Mouse (Mus musculus) thymus, postnatal 4 days (tissue): ENCODE measurements around the gene Icos.

Experiments
- DNase-seq: peaks from one replicate; pipeline ENCODE4 v3.0.0; 2021

Gene Icos

GRCm38 (mm10) chr1:61042842-61043241 lies 65.1 kb downstream of the Icos start:
- DNase-seq: no peak

GRCm38 (mm10) chr1:61046055-61046705 lies 68.5 kb downstream of the Icos start:
- no peak for DNase-seq

GRCm38 (mm10) chr1:61047336-61047735 lies 69.6 kb downstream of the Icos start:
- DNase-seq: no peak
